Mouse (Mus musculus): ENCODE measurements around the gene Gsdma2. TPM values are rescaled to one million over a fixed set of nuclear protein-coding genes. Genes with fewer than 3 reads are reported as not detected.
A peak's percentile ranks its signal among the peaks of the same experiment; 100 is the strongest.

Gsdma2 gene
- polyA plus RNA-seq, 1 experiment from 2014 or later: 0.14 TPM

DNA sequence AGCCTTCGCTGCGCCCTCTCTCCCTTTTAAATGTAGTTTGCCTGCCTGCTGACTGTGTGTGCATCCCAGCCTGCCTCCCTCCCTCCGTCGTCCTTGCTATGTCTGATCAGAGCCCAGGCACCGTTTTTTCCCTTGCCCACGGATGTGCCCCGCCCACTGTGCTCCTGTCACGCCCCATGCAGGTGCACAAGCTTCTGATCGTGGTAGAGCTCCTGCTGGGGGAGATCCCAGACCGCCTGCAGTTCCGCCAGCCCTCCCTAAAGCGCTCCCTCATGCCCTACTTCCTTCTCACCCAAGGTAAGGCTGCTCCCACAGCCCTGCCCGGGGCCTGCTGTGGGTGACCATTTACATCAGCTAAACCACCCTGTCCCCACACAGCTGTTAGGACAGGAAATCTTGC lies 46.6 kb downstream of the Gsdma2 start:
- Histone ChIP-seq H3K4me1 (replicated peaks; ENCODE audit: control insufficient read depth, insufficient read depth, low read length) (no peaks in the 10 kb centered on the region), H3K9me3 (ENCODE audit: control insufficient read depth) (no peaks in the 10 kb centered on the region), H3K27ac (ENCODE audit: low read depth, low read length) (no peak overlapping the region), H3K9ac (ENCODE audit: low read depth, low read length) (no peak overlapping the region), H3K36me3 (ENCODE audit: control insufficient read depth, insufficient read depth) (peaks cover 75% of the 10 kb centered on the region), H3K27me3 (replicated peaks; ENCODE audit: control insufficient read depth, insufficient read depth, low read length) (no peaks in the 10 kb centered on the region), H3K4me3 (ENCODE audit: low read depth, low read length) (no peak overlapping the region), H3K4me2 (replicated peaks; ENCODE audit: low read depth) (no peak overlapping the region)
- no peak for TF ChIP-seq CTCF (IDR thresholded peaks at IDR 0.05; ENCODE audit: low read depth)
- peak; percentile 32; the same call in 1 of the 2 replicates for ATAC-seq
- 63% methylated on average over 13 of the region's 13 CpGs for WGBS

- Histone ChIP-seq H3K27me3 (replicated peaks; ENCODE audit: control insufficient read depth, insufficient read depth, low read length) (no peaks in the 10 kb centered on the region), H3K27ac (ENCODE audit: low read depth, low read length) (no peak overlapping the region), H3K4me2 (replicated peaks; ENCODE audit: low read depth) (no peak overlapping the region), H3K9me3 (ENCODE audit: control insufficient read depth) (no peaks in the 10 kb centered on the region), H3K4me1 (replicated peaks; ENCODE audit: control insufficient read depth, insufficient read depth, low read length) (no peaks in the 10 kb centered on the region), H3K36me3 (ENCODE audit: control insufficient read depth, insufficient read depth) (peaks cover 71% of the 10 kb centered on the region), H3K9ac (ENCODE audit: low read depth, low read length) (no peak overlapping the region), H3K4me3 (ENCODE audit: low read depth, low read length) (no peak overlapping the region)
- TF ChIP-seq CTCF (IDR thresholded peaks at IDR 0.05; ENCODE audit: low read depth): no peak
- 89% methylated on average over 9 of the region's 9 CpGs for WGBS
- no peak for ATAC-seq
Measured at GRCm38 (mm10) chr11:98693746-98694145, 47.2 kb downstream of the Gsdma2 start.

GRCm38 (mm10) chr11:98694301-98694700 lies 47.7 kb downstream of the Gsdma2 start:
- Histone ChIP-seq H3K9me3 (ENCODE audit: control insufficient read depth) (no peaks in the 10 kb centered on the region), H3K4me3 (ENCODE audit: low read depth, low read length) (no peak overlapping the region), H3K9ac (ENCODE audit: low read depth, low read length) (no peak overlapping the region), H3K4me2 (replicated peaks; ENCODE audit: low read depth) (no peak overlapping the region), H3K4me1 (replicated peaks; ENCODE audit: control insufficient read depth, insufficient read depth, low read length) (no peaks in the 10 kb centered on the region), H3K27ac (ENCODE audit: low read depth, low read length) (no peak overlapping the region), H3K36me3 (ENCODE audit: control insufficient read depth, insufficient read depth) (peaks cover 68% of the 10 kb centered on the region), H3K27me3 (replicated peaks; ENCODE audit: control insufficient read depth, insufficient read depth, low read length) (no peaks in the 10 kb centered on the region)
- 81% methylated on average over 9 of the region's 9 CpGs for WGBS
- ATAC-seq: no peak
- TF ChIP-seq CTCF (IDR thresholded peaks at IDR 0.05; ENCODE audit: low read depth): no peak

GRCm38 (mm10) chr11:98695408-98695807 lies 48.8 kb downstream of the Gsdma2 start:
- WGBS: 67% methylated on average over 14 of the region's 14 CpGs
- no peak for ATAC-seq
- peaks cover 57% of the 10 kb centered on the region for H3K36me3 ChIP-seq (ENCODE audit: control insufficient read depth, insufficient read depth)

GRCm38 (mm10) chr11:98696454-98697216 lies 50.1 kb downstream of the Gsdma2 start:
- peaks cover 45% of the 10 kb centered on the region for H3K36me3 ChIP-seq (ENCODE audit: control insufficient read depth, insufficient read depth)
- no peak overlapping the region for H3K4me2 ChIP-seq (replicated peaks; ENCODE audit: low read depth)
- 81% methylated on average over 14 of the region's 14 CpGs for WGBS
- H3K4me1 ChIP-seq (replicated peaks; ENCODE audit: control insufficient read depth, insufficient read depth, low read length): no peaks in the 10 kb centered on the region
- ATAC-seq: no peak
- TF ChIP-seq CTCF (IDR thresholded peaks at IDR 0.05; ENCODE audit: low read depth): no peak
- no peaks in the 10 kb centered on the region for H3K27me3 ChIP-seq (replicated peaks; ENCODE audit: control insufficient read depth, insufficient read depth, low read length)
- H3K9me3 ChIP-seq (ENCODE audit: control insufficient read depth): no peaks in the 10 kb centered on the region
- no peak overlapping the region for H3K9ac ChIP-seq (ENCODE audit: low read depth, low read length)
- H3K4me3 ChIP-seq (ENCODE audit: low read depth, low read length): no peak overlapping the region
- 0 out of 2 replicates have a peak overlapping the region, but pooled peaks have one; percentile 15 for H3K27ac ChIP-seq (ENCODE audit: low read depth, low read length)

More at GRCm38 (mm10) chr11:98695408-98695807, 48.8 kb downstream of the Gsdma2 start:
- no peak overlapping the region for H3K9ac ChIP-seq (ENCODE audit: low read depth, low read length)
- H3K4me1 ChIP-seq (replicated peaks; ENCODE audit: control insufficient read depth, insufficient read depth, low read length): no peaks in the 10 kb centered on the region
- H3K27ac ChIP-seq (ENCODE audit: low read depth, low read length): no peak overlapping the region
- H3K9me3 ChIP-seq (ENCODE audit: control insufficient read depth): no peaks in the 10 kb centered on the region
- no peaks in the 10 kb centered on the region for H3K27me3 ChIP-seq (replicated peaks; ENCODE audit: control insufficient read depth, insufficient read depth, low read length)
- H3K4me3 ChIP-seq (ENCODE audit: low read depth, low read length): no peak overlapping the region
- no peak for TF ChIP-seq CTCF (IDR thresholded peaks at IDR 0.05; ENCODE audit: low read depth)
- no peak overlapping the region for H3K4me2 ChIP-seq (replicated peaks; ENCODE audit: low read depth)

DNA sequence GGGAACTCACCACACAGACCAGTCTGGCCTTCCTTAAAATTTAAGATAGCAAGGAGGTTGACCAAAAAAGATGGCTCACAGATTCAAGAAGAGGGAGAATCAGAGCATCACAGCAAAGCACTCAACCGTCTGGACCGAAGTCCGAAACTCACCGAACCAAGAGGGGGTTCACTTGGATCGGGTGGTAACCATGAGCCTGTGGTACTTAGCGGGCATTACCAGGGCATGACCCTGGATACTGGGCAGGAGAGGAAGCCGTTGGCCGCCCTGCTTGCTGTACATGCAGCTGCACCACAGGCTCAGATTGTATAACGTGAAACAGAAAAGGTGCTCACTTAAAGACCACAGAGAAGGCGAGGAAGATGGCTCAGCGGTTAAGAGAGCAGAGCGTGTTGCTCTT lies 50.7 kb downstream of the Gsdma2 start:
- Histone ChIP-seq H3K36me3 (ENCODE audit: control insufficient read depth, insufficient read depth) (peaks cover 39% of the 10 kb centered on the region), H3K9me3 (ENCODE audit: control insufficient read depth) (no peaks in the 10 kb centered on the region), H3K4me1 (replicated peaks; ENCODE audit: control insufficient read depth, insufficient read depth, low read length) (no peaks in the 10 kb centered on the region), H3K27me3 (replicated peaks; ENCODE audit: control insufficient read depth, insufficient read depth, low read length) (no peaks in the 10 kb centered on the region), H3K4me2 (replicated peaks; ENCODE audit: low read depth) (no peak overlapping the region), H3K9ac (ENCODE audit: low read depth, low read length) (no peak overlapping the region), H3K4me3 (ENCODE audit: low read depth, low read length) (no peak overlapping the region), H3K27ac (ENCODE audit: low read depth, low read length) (no peak overlapping the region)
- no peak for TF ChIP-seq CTCF (IDR thresholded peaks at IDR 0.05; ENCODE audit: low read depth)
- no peak for ATAC-seq
- whole genome bisulfite sequencing: 89% methylated on average over 12 of the region's 12 CpGs
